Mouse (Mus musculus) layer of hippocampus, adult 9-11 months (tissue): ENCODE measurements around the gene Efcab11.
"Not testable (repeated sequence)": the region's sequence is repeated elsewhere in the genome, so short reads cannot be mapped to it uniquely, and the experiment has no call there.

Experiments used
- DNase-seq: peaks from one replicate; pipeline ENCODE4 v3.0.0; 2022

Gene Efcab11

DNA sequence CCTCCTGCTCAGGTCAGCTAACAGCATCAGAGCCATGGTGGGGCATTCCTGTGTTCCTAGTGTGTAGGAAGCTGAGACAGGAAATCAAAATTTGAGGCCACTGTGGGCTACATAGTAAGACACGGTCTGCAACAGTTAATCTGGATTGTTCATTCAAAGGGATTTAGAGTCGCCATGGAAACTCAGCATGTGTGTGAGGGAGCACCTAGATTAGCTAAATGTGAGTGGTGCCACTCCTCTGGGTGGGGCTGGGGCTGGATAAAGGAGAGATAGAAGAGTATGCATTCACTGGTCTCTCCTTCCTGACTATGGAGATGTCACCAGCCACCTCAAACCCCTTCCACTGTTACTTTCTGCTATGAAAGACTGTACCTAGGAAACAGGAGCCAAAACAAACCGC lies 10.8 kb downstream of the Efcab11 start:
- no peak for DNase-seq

GRCm38 (mm10) chr12:99868821-99869220 lies 15.4 kb downstream of the Efcab11 start:
- DNase-seq = no peak

DNA sequence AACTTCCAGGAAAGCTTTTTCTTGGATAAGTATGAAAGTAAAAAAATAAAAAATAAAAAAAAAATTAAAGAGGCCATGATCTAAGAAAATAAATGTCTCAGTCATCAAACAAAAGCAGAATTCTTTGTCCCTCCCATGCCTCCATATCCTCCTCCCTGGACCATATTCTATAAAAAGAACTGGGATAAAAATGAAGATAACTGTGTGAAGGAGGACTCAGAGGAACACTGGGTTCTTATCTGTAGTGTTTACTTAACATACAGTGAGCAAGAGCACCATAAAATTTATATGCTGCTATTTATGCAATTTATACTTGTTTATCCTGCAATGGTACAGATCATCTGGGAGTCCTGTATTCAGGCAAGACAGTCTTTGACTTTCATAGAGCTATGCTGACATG lies 19.6 kb downstream of the Efcab11 start:
- no peak for DNase-seq

- DNase-seq = no peak
Measured at GRCm38 (mm10) chr12:99860981-99861380, 23.3 kb downstream of the Efcab11 start.

DNA sequence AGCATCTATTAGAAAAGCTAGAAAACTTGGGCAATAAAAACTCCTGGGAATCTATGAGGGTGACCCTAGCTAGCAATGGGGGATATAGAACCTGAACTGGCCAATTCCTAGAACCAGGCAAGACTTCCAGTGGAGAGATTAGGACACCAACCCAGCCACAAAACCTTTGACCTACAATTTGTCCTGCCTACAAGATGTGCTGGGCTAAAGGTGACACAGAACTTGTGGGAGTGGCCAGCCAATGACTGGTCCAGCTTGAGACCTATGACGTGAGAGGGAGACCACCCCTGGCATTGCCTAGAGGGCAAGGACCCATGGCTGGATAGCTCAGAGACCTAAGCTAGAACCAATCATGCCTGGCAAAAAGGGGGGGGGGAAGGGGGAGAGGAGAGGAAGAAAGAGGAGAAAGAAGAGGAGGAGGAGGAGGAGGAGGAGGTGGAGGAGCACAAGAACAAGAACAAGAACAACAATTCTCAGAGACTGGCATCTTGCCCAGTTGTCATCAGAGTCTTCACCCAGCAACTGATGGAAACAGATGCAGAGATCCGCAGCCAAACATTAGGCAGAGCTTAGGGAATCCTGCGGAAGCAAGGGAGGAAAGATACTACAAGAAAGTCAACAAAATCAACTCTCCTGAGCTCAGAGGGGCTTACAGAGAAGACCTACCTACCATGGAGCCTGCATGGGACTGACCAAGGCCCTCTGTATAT lies 24.7 kb downstream of the Efcab11 start:
- DNase-seq = no peak

DNA sequence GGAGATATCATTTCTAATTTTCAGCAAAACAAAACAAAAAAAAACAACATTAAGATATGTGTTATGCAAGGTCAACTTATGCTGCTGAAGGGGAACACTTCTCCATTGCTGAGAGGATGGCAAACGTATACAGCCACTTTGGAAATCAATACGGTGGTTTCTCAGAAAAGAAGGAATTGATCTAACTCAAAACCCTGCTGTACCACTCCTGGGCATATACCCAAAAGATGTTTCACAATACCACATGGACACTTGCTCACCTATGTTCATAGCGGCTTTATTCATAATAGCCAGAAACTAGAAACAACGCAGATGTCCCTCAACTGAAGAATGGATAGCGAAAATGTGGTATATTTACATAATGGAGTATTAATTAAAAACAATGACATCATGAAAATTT lies 25.6 kb downstream of the Efcab11 start:
- DNase-seq = no peak

DNA sequence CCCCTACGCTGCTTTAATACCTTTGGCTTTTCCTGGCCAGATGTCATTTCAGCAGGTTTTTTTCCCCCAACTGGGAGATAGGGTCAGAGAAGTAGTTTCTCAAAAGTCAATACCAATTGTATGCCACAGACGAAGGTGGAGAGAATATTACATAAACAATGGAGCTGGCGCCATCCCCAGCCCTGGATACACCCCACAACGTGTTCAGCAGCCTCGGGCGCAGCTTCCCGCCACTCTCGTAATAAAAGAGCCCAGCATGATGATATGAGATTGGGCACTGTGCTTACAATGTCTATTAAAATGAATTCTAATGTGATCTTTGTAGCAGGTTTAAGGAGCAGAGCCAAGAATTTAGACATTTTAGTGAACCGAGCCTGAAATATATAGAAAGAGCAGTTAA lies 28.2 kb downstream of the Efcab11 start:
- DNase-seq = no peak

GRCm38 (mm10) chr12:99853323-99854258 lies 30.6 kb downstream of the Efcab11 start:
- no peak for DNase-seq

DNA sequence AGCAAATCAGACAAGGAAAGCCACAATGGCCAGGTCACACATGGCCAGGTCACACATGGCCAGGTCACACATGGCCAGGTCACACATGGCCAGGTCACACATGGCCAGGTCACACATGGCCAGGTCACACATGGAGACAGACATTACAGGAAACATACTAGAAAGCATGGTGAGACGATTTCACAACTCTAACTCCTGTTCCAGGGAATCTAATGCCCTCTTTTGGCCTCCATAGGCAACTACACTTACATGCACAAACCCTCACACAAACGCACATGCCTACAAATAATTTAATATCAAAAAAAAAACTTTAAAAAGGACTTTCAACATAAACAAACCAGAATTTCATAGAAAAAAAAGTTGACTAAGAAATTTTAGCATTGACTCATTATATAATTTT lies 34.2 kb downstream of the Efcab11 start:
- DNase-seq = no peak

GRCm38 (mm10) chr12:99844951-99845350 lies 39.3 kb downstream of the Efcab11 start:
- no peak for DNase-seq

DNA sequence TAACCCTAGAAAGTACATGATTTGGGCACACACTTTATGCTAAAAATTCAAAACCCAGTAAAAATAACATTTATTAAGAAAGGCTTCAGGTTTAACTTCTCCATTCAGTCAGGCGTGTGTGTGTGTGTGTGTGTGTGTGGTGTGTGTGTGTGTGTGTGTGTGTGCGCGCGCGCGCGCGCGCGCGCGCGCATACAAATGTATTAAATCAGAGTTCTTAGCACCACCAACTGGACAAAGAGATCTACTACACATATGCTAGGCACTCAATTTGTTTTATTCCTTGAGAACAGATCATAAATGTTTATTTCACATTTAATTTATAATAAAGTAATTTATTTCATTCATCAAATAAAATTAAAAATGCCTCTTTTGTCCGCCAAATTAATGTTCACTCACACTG lies 45.5 kb downstream of the Efcab11 start:
- no peak for DNase-seq

DNA sequence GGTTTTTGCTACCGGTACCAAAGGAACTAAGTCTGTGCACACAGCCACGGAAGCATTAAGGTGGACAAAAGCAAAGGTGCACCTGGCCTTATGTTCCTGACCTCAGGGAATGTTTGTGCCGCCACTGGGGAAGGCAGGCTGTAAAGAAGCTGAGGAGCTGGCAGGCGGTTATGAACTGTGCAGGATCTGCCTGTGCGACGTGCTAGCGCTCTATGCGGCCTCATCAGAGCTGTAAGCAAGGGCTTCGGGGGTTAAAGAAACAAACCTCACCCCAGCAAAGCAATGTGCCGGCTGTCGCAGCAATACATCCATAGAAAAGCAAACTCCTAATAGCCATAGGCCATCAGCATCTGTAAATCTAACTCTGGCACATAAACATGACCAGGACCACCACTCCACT lies 46.1 kb downstream of the Efcab11 start:
- DNase-seq = no peak

GRCm38 (mm10) chr12:99837528-99837927 lies 46.7 kb downstream of the Efcab11 start:
- no peak for DNase-seq

DNA sequence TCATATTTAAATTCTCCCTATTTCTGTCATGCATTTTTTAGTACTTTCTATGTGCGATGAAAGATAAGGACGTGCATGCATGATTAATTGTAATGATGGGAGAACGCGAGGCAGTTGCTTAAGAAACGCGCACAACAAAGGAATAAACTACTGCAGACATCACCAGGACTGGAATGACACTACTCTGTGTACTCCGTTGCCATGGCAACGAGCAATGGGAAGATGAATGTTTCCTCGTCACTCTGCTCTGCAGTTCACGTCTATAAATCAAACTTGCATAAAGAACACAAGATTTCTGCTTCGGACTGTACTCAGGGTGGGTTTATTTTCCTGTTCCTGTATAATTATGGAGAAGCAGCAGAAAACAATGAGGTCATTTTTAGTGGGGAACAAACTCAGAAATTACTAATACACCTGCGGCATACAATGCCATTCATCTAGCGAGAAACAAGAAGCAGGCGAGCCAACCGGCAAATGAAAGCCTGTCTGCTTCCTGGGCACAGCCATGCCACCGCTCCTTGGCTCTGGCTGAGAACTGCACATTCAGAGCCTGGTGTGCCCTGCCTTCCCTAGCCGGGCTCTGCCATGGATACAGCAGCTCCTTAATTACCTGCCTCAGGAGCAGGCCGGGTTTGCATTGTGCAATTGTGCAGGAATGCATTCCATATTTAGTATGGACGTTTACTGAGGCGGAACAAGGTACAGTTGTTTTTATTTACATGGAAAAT lies 47.7 kb downstream of the Efcab11 start:
- DNase-seq = peak; percentile 75

- no peak for DNase-seq
Measured at GRCm38 (mm10) chr12:99833476-99833875, 50.8 kb downstream of the Efcab11 start.

- DNase-seq = peak; percentile 17
Measured at GRCm38 (mm10) chr12:99822591-99822990, 61.6 kb downstream of the Efcab11 start.

DNA sequence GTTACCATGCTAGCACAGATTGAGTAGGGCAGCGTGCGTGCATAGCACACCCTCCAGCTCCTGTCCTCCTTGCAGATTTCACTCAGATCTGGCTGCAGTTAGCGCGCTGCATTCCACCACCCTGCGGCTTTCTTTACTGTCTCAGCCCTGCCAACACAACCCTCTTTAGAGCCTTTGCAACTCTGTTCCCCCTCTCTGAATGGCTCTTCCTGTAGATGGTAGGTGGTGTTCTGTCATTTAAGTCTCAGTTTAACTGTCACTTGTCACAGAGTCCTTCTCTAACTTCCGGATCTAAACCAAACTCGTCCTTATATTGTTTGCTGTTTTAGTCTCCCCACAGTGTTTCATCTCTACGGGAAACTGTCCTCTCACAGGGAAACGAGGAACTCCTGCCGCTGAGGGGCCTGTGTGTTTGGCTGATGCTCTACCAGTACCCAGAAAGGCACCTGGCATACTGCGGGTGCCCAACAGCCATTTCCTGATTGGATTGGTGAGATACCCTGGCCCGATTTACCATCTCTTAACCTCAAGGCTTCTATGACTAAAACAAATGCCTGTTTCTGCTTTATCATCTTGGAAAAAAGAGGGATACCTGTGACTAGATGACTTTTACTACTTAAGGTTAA lies 62.8 kb downstream of the Efcab11 start:
- DNase-seq = no peak

- no peak for DNase-seq
Measured at GRCm38 (mm10) chr12:99819186-99819974, 64.9 kb downstream of the Efcab11 start.

DNA sequence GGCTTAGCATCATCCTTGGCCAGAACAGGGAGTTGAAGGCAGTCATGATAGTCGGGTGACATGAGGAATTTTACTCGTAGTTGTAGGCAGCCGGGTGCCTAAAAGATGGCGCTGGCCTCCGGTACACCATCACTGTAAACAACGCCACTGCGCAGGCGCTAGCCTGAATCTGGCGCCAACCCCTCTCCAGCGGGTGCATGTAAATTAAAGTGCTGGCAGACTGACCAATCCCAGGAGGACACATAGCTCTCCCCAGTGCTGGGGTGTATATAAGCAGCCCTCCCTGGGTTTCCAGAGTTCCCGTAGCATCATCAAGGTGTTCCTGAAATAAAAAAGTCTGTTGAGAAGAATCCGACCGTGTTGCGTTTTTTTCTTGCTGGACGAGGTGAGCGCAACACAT lies 66.2 kb downstream of the Efcab11 start:
- DNase-seq = not testable (repeated sequence)

DNA sequence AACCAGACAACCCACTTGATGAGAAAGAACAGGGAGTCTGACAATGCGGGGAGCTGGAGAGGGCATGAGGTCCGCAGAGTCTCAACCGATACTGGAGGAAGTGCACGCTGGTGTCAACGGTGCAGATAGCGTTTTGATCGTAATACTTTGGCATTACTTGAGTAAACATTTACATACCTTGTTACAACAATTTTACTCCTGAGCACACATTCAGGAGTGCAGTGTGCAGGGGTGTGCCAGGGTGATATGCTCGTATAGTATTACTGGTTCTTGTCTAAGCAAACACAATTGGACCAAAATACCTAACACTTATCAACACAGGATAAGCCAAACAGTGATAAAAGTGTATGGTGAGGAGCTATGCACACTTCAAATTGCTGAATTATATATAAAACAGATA lies 69.0 kb downstream of the Efcab11 start:
- DNase-seq = no peak

DNA sequence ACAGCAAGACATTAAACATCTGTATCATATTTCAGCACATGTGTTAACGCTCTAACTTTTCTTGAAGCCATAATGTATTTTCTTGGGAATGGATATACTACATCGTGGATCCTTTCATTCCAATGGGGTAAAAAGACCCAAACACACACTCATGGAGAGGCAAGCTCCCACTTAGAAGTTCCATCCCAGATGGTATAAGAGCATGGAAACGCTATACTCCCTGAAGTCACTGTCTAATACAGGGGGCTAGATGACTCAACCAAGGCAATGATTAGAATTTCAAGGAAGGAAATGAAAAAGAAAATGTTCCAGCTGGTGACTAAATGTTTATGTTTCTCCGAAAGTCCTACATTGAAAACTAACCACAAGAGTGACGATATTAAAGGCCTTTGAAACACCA lies 76.3 kb downstream of the Efcab11 start:
- DNase-seq = no peak

DNA sequence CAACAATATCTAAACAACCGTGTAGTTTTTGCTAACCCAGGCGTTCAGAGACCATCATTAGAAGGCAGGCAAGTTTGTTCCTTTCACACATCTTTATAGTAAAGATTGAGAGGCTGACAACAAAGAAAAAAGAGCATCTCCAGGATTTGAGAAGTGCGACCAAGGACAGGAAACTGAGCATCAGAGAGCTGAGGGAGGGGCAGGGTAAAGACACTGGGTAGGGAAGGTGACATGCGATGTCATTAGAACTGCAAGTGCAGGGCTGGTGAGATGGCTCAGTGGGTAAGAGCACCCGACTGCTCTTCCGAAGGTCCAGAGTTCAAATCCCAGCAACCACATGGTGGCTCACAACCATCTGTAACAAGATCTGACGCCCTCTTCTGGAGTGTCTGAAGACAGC lies 77.5 kb downstream of the Efcab11 start:
- not testable (repeated sequence) for DNase-seq
